Mouse (Mus musculus): Measurements from ENCODE around the gene Tomt.

Tomt gene

GRCm38 (mm10) chr7:101858362-101858761 is 47.8 kb downstream of the Tomt start:
- DNase-seq (ENCODE audit: low read depth, low spot score) = no peak

- no peak for DNase-seq (ENCODE audit: low read depth, low spot score)
These were observed 49.1 kb downstream of the Tomt start, which contains the start of gene Folr2 for GRCm38 (mm10) chr7:101857094-101857493. Gene Folr2 (minus strand): TSS chr7:101857194.

GRCm38 (mm10) chr7:101853816-101854215 is 52.3 kb downstream of the Tomt start:
- DNase-seq (ENCODE audit: low read depth, low spot score) = no peak

GRCm38 (mm10) chr7:101852846-101853245 is 53.3 kb downstream of the Tomt start:
- DNase-seq (ENCODE audit: low read depth, low spot score) = no peak

- no peak for DNase-seq (ENCODE audit: low read depth, low spot score)
These were observed 54.5 kb downstream of the Tomt start for GRCm38 (mm10) chr7:101851689-101852088.
